Mouse (Mus musculus) CH12.LX (cell line): ENCODE measurements around the gene C8b.

Experiments
- CTCF ChIP-seq, 2 experiments: IDR thresholded peaks in 1 of 2; conservative IDR thresholded peaks in 1 of 2; 2 replicates each; pipeline ENCODE4 v1.5.1; 2011 to 2012; ENCODE audit warnings: low read depth in 2 of 2, low read length in 2 of 2, improper control_type of control experiment in 1 of 2, inconsistent platforms in 1 of 2, mild to moderate bottlenecking in 1 of 2, moderate library complexity in 1 of 2
- EP300 ChIP-seq: IDR thresholded peaks from 2 replicates; pipeline ENCODE4 v1.6.1; 2011; ENCODE audit warnings: low read length, improper control_type of control experiment
- HCFC1 ChIP-seq: IDR thresholded peaks from 2 replicates; pipeline ENCODE4 v1.6.1; 2012; ENCODE audit warnings: low read depth, mild to moderate bottlenecking, inconsistent platforms, low read length, improper control_type of control experiment
- MAX ChIP-seq: IDR thresholded peaks from 2 replicates; pipeline ENCODE4 v1.6.1; 2011; ENCODE audit warnings: low read length, improper control_type of control experiment
- MEF2A ChIP-seq: IDR thresholded peaks from 2 replicates; pipeline ENCODE4 v1.6.1; 2014; ENCODE audit warnings: low read depth, mild to moderate bottlenecking, inconsistent platforms, low read length, improper control_type of control experiment, borderline replicate concordance
- MXI1 ChIP-seq: IDR thresholded peaks from 2 replicates; pipeline ENCODE4 v1.6.1; 2011; ENCODE audit warnings: mild to moderate bottlenecking, low read depth, low read length, improper control_type of control experiment
- MYC ChIP-seq: IDR thresholded peaks from 2 replicates; pipeline ENCODE4 v1.6.1; 2011; ENCODE audit warnings: low read depth, mild to moderate bottlenecking, improper control_type of control experiment, low read length
- PAX5 ChIP-seq: IDR thresholded peaks from 2 replicates; pipeline ENCODE4 v1.6.1; 2012; ENCODE audit warnings: low read length, inconsistent platforms, mixed read lengths
- POLR2A ChIP-seq: IDR thresholded peaks from 2 replicates; pipeline ENCODE4 v1.6.1; 2011; ENCODE audit warnings: low read depth, mild to moderate bottlenecking, improper control_type of control experiment, low read length
- TBP ChIP-seq: conservative IDR thresholded peaks from 2 replicates; pipeline ENCODE4 v1.6.1; 2011; ENCODE audit warnings: low read depth, low read length, improper control_type of control experiment
- ZNF384 ChIP-seq: IDR thresholded peaks from 2 replicates; pipeline ENCODE4 v1.6.1; 2012; ENCODE audit warnings: low read depth, low read length, improper control_type of control experiment, inconsistent platforms

- TF ChIP-seq HCFC1 (no peak), CTCF (conservative IDR thresholded peaks at IDR 0.05 in 1 of 2, IDR thresholded peaks at IDR 0.05 in 1 of 2; ENCODE audit: low read depth in 2 of 2, low read length in 2 of 2) (no peak), MEF2A (no peak), EP300 (no peak), MAX (no peak), TBP (no peak), ZNF384 (no peak), MXI1 (no peak), PAX5 (no peak), POLR2A (no peak), MYC (no peak)
Observed at GRCm38 (mm10) chr4:104824381-104825077, 58.4 kb downstream of the C8b start.
